ENCODE assay signal across 15 mouse cellular contexts in the genomic region with DNA sequence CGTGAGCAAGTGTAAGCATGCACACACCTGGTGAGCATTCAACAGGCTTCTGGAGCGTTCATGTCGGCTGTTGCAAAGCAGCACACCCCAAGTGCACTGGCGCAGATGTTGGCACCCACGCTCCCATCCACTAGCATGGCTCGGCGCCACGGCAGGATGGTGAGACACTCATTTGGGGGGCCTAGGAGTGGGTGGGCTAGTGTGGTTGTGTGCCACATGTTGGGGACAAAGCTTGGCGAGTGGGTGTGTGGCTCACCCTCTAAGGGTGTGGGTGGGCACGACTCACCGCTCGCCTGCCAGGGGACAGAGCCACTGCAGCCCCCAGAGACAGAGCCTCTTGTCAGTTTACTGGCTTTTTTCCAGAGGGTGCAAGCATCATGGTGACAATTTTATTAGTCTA. TPM values are rescaled to one million over a fixed set of nuclear protein-coding genes. Genes with fewer than 3 reads are reported as not detected.
DNase-seq lines count a peak whose midpoint lies in the region; TF ChIP-seq lines count a peak whose summit lies in the region.
"Had no signal": no experiment of that assay in that cellular context is flagged by ENCODE, and none has a peak within 500 bp of the region (broad histone marks: within the 10 kb centered on the region; RNA-seq: fewer than 3 reads in every experiment).

No protein-coding gene starts in this region.

- no peak for TF ChIP-seq CTCF in left cerebral cortex, adult 2 months (IDR thresholded peaks at IDR 0.05)
- no peak for TF ChIP-seq CTCF in layer of hippocampus, adult 2 months (conservative IDR thresholded peaks at IDR 0.05)

- intact Hi-C loops in left cerebral cortex, adult 2 months (cut with DNase I) = loop anchor here (2.0 kb wide), 1 partner anchor 16 kb away; no protein-coding TSS in a partner anchor
- intact Hi-C loops in left cerebral cortex, postnatal 4 days (cut with DNase I) = no loop called here
- intact Hi-C loops in left cerebral cortex, postnatal 36 days (cut with DNase I) = loop anchor here (1.0 kb wide), 1 partner anchor 17 kb away; no protein-coding TSS in a partner anchor

- no peak overlapping the region for H3K4me3 ChIP-seq in left cerebral cortex, adult 2 months
- no peak overlapping the region for H3K4me3 ChIP-seq in layer of hippocampus, adult 2 months
- H3K4me3 ChIP-seq: embryonic facial prominence, embryonic 10.5 days; forebrain, embryonic 13.5 days; midbrain, embryonic 15.5 days had no signal

- H3K27ac ChIP-seq in left cerebral cortex, adult 2 months = peak overlapping the region; percentile 61
- peak overlapping the region; percentile 84 for H3K27ac ChIP-seq in layer of hippocampus, adult 2 months
- H3K27ac ChIP-seq: embryonic facial prominence, embryonic 10.5 days; forebrain, embryonic 13.5 days; macrophage; midbrain, embryonic 15.5 days had no signal

- peak; percentile 73 for DNase-seq in cerebellum, adult 9-11 months
- no peak for DNase-seq in cerebellum, postnatal 14 days
- DNase-seq in left cerebral cortex, adult 2 months (ENCODE audit: extremely low spot score in 1 of 2, low spot score in 2 of 2) = peak; percentile 74 to 83
- no peak for DNase-seq in left cerebral cortex, postnatal 4 days
- DNase-seq in layer of hippocampus, adult 2 months (ENCODE audit: low spot score in 2 of 2) = peak; percentile 69 to 76
- DNase-seq in left cerebral cortex, postnatal 36 days (ENCODE audit: low spot score in 2 of 2) = peak; percentile 81 to 82
- no peak for DNase-seq in heart, adult 18-20 months
- DNase-seq: adrenal gland, postnatal 10 days; kidney, adult 2 months; thymus, postnatal 4 days had no signal

RNA-seq across cellular contexts. Expression of a gene that starts 7.4 kb away (rescaled TPM):
- 10 to 100 TPM; 89.0 to 99.0 TPM for total RNA-seq in left cerebral cortex, adult 2 months (2021)
- 10 to 100 TPM; 31.6 to 35.4 TPM for total RNA-seq in left cerebral cortex, postnatal 4 days (2021)
- total RNA-seq in layer of hippocampus, adult 2 months (2021) = 100 to 1,000 TPM; 104 to 110 TPM
- total RNA-seq in left cerebral cortex, postnatal 36 days (2021) = 10 to 100 TPM; 83.5 to 88.3 TPM
- total RNA-seq in heart, adult 18-20 months (2021) = 1 to 10 TPM; 5.7 TPM

RNA-seq across cellular contexts. Expression of a gene that starts 9.9 kb away (rescaled TPM):
- 10 to 100 TPM; 27.9 to 28.9 TPM for total RNA-seq in left cerebral cortex, adult 2 months (2021)
- 10 to 100 TPM; 15.2 to 15.3 TPM for total RNA-seq in left cerebral cortex, postnatal 4 days (2021)
- 10 to 100 TPM; 30.7 to 31.4 TPM for total RNA-seq in layer of hippocampus, adult 2 months (2021)
- total RNA-seq in left cerebral cortex, postnatal 36 days (2021) = 10 to 100 TPM; 25.3 to 25.6 TPM
- 1 to 10 TPM; 8.7 to 9.8 TPM for total RNA-seq in heart, adult 18-20 months (2021)

RNA-seq across cellular contexts. Expression of a gene that starts 22.3 kb away (rescaled TPM):
- 10 to 100 TPM; 12.1 to 12.7 TPM for total RNA-seq in left cerebral cortex, adult 2 months (2021)
- 10 to 100 TPM in 1 of 2 experiments, 1 to 10 TPM in 1; 9.2 to 11.2 TPM for total RNA-seq in left cerebral cortex, postnatal 4 days (2021)
- total RNA-seq in layer of hippocampus, adult 2 months (2021) = 10 to 100 TPM; 19.3 to 22.4 TPM
- 10 to 100 TPM; 11.0 to 13.3 TPM for total RNA-seq in left cerebral cortex, postnatal 36 days (2021)
- 1 to 10 TPM; 5.5 to 7.0 TPM for total RNA-seq in heart, adult 18-20 months (2021)

RNA-seq across cellular contexts. Expression of a gene that starts 31.6 kb away (rescaled TPM):
- 1 to 10 TPM; 3.3 to 3.9 TPM for total RNA-seq in left cerebral cortex, adult 2 months (2021)
- total RNA-seq in left cerebral cortex, postnatal 4 days (2021) = 1 to 10 TPM; 5.2 to 5.6 TPM
- 1 to 10 TPM; 3.8 to 3.9 TPM for total RNA-seq in layer of hippocampus, adult 2 months (2021)
- total RNA-seq in left cerebral cortex, postnatal 36 days (2021) = 1 to 10 TPM; 2.7 to 3.3 TPM
- total RNA-seq in heart, adult 18-20 months (2021) = 10 to 100 TPM in 1 of 2 experiments, 1 to 10 TPM in 1; 6.6 to 11.5 TPM
- total RNA-seq: granulocyte monocyte progenitor cell, adult 5-6 weeks had no signal

Comparison
In these comparisons a context has a peak if more than half of its experiments do, and no peak if none do; other contexts are left out.
1. DNase-seq: peak in cerebellum, adult 9-11 months (single experiment), left cerebral cortex, adult 2 months (2 of 2), layer of hippocampus, adult 2 months (2 of 2) and left cerebral cortex, postnatal 36 days (2 of 2); none in cerebellum, postnatal 14 days (0 of 2), left cerebral cortex, postnatal 4 days (single experiment) and heart, adult 18-20 months (0 of 2).
2. RNA of a gene that starts 7.4 kb away (total RNA-seq): 104 to 110 TPM in layer of hippocampus, adult 2 months, 89.0 to 99.0 TPM in left cerebral cortex, adult 2 months, 83.5 to 88.3 TPM in left cerebral cortex, postnatal 36 days and 31.6 to 35.4 TPM in left cerebral cortex, postnatal 4 days; 5.7 TPM in heart, adult 18-20 months; every median in the first group is over 4 times any median in the second.